Mouse (Mus musculus): ENCODE measurements around the gene Zg16.

Gene Zg16

DNA sequence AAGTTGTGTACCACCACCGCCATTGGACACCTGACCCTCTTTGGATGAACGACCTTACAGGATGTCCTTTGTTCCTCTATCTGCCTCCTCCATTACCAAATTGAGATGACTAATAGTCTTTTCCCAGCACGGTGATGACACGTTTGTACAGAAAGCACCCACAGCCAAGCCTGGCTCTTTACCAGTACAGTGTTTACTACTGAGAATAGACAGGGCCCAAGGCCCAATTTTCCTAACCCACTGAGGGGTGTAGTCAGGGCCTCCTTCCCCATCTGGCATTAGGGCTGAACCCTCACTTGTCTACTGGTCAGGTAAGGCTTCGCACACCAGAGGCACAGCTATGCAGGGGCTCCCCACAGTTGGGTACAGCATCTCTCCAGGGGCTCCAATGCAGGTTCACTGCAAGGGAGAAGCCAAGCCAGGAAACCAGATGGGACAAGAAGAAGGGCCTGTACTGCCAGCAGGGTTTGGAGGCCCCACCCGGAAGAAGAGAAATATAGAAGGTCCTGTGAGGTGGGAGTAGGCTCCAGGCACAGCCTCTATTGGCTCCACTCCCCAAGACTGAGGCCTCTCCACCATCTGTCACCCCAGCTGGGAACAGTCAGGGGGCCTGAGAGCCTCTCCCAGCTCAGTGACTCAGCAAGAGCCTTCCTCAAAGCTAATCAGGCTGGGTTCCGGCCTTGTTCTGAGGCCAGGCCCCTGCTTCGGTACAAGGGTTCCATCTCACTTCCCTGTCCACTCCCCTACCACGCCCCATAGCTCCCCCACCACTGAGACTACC, 78.7 kb downstream of the Zg16 start:
- DNase-seq (ENCODE audit: extremely low spot score, low read depth, low spot score): no peak

DNA sequence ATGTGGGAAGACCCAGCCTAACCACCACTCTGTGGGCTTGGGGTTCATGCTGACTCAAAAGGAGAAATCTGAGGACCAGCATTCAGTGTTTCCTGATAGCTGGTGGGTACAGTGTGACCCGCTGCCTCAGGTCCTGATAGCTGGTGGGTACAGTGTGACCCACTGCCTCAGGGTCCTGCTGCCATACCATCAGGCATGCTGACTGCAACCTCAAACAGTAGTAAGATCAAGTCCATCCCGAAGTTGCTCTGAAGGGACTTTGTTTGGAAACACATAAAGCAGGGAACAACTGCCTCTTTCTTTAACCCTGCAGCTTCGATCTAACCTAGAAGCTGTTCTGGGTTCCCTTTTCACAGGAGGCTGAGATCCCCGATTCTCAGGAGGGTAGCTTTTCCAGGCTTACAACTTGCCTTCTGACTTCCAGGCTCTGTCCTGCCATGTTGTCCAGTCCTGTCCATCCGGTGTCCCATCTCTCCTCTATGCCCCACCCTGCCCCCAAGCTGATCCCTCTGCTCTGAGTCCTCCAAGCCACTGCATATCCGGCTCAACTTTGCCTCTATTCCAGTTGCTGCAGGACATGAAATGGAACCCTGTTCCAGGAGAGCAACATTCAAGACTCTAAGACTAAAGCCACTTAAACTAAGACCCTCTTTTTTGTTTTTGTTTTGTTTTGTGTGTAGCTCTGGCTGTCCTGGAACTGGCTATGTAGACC, 79.7 kb downstream of the Zg16 start:
- no peak for DNase-seq (ENCODE audit: extremely low spot score, low read depth, low spot score)

- DNase-seq (ENCODE audit: extremely low spot score, low read depth, low spot score): no peak
Observed at GRCm38 (mm10) chr7:127004122-127004875, 82.8 kb downstream of the Zg16 start.

DNA sequence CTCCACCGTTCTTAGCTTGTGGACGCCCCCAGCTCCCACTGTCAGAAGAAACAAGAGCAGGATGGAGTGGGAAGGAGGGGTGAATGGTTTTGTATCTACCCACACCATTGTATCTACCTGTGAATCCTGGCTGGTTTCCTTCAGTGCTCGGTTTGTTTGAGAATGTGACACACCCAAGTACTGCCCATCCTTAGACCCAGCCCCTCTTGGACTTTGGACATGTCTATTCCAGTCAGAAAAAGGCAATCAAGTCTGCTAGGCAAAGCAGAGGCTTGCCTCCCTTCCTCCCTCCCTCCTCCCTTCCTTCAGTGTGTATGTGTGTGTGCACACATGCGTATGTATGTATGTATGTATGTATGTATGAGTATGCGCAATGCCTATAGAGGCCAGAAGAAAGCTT, 83.5 kb downstream of the Zg16 start:
- DNase-seq (ENCODE audit: extremely low spot score, low read depth, low spot score): no peak

All from hindlimb bud, embryonic 11.5 days (tissue).